Mouse (Mus musculus): Measurements from ENCODE around the gene Mcpt2.
"Not testable (repeated sequence)": the region's sequence is repeated elsewhere in the genome, so short reads cannot be mapped to it uniquely, and the experiment has no call there.

Mcpt2 gene

DNA sequence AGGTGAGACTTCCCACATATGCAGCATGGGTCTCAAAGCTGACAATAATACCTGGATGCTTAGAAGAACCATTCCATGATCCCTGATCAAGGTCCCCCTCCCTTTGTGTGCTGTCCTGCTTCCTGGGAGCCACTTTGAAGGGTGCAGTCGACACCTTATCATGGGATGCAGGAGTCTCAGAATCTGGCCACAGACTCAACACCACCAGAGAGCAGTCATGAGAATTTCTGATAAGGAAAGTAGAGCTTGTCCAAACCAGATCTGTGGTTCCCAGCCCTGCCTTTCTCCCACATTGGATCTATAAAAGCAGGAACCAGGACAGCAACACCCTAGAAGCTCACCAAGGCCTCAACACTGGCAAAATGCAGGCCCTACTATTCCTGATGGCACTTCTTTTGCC, at the start of gene Mcpt2:
TSS of gene Mcpt2 (plus strand) at position 250 of the 400 bp plus-strand sequence.
- not testable (repeated sequence) for DNase-seq (ENCODE audit: low spot score)

DNA sequence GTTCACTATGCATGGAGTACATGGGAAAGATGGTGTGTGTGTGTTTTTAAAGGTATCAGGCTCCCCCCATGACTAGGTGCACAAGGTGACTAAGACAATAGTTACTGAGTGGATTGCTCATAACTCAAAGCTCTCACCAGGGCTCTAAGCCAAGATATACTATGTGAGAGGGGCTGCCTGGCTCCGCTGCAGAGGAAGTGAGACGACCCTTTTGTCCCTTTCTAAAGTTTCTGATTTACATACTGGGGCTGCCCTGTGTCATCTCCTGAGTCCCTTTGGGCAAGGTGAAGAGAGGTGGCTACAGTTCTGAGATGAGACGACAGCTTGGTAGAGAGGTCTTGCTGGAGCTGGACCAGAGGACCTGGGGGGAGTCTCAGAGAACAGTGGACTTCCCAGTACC, 28.7 kb upstream of the Mcpt2 start:
- no peak for DNase-seq (ENCODE audit: low spot score)

DNA sequence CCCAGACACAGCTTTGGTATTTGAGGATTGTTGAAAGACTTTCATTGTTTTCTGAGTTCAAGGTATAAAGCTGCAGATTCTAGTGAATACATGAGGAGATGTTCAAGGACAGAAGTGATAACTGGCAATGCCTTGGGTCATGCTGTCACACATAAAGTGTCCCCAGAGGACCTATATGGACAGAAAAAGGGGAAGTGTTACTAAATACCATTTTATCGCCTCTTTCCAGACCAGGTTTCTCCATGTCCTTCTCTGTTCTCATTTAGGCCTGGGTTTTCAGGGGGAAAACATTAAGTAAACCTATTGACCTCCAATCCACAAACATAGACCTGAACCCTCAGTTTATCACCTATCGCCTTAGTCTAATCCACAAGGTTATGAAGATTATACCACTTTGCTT, 27.9 kb upstream of the Mcpt2 start:
- no peak for DNase-seq (ENCODE audit: low spot score)

DNA sequence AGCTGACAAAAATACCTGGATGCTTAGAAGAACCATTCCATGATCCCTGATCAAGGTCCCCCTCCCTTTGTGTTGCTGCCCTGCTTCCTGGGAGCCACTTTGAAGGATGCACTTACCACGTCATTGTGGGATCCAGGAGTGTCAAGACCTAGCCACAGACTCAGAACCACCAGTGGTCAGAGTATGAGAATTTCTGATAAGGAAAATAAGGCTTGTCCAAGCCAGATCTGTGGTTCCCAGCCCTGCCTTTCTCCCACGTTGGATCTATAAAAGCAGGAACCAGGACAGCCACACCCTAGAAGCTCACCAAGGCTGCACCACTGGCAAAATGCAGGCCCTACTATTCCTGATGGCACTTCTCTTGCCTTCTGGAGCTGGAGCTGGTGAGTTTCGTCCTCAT, 24.2 kb upstream of the Mcpt2 start, which contains the start of gene Mcpt1:
TSS of gene Mcpt1 (plus strand) at position 301 of the 400 bp plus-strand sequence.
- DNase-seq (ENCODE audit: low spot score) = not testable (repeated sequence)

DNA sequence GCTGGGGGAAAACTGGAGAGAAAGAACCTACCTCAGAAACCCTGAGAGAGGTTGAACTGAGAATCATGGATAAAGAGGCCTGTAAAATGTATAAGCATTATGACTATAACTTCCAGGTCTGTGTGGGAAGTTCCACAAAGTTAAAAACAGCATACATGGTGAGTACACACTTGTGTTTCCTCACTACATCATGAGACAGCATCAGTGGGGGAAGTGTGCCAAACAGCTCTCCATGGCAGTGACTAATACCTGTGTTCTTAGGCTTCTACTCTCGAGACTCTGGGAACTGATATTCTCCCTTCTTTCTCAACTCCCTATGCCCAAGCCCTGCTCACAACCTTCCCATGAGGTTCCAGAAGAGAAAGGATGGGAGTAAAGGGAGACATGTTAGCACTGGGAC, 22.4 kb upstream of the Mcpt2 start:
- no peak for DNase-seq (ENCODE audit: low spot score)

DNA sequence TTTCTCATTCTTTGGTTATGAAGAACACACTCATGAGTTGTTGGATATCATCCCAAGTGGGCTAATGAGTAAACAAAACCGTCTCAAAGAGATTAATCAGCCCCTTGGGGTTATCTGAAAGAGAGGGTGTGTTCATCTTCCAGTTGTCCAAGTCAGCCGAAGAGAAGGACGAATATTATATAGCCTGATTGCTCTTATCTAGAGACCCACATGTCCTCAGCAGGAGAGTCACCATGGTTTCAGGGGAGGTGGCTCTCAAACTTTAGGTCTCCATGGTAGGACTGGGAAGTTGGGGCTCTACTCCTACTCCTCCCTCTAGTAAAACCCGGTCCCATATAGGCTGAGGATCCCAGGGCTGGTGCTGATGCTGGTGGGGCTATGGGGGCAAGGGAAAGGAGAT, 20.5 kb upstream of the Mcpt2 start:
- not testable (repeated sequence) for DNase-seq (ENCODE audit: low spot score)

DNA sequence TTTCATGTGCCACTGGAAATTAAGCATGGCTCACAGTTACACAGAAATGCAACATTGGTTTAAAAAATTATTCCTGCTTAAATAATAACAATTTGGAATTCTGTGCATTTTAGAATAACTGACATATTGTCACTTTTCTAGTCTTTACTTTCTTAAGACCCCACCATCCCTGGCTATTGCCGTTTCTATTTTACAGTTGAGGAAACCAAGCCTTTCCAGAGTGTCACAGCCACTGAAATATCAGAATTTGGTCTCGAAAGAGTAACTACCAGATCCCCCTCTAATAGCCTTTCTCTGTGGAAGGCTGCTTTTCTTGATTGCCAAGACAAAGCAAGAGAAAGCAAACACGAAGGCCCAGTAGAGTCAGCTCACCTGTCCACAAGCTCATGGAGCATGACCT, 11.4 kb upstream of the Mcpt2 start, which contains the start of gene Mcpt9:
TSS of gene Mcpt9 (minus strand) at position 101 of the 400 bp plus-strand sequence.
- DNase-seq (ENCODE audit: low spot score) = not testable (repeated sequence)

DNA sequence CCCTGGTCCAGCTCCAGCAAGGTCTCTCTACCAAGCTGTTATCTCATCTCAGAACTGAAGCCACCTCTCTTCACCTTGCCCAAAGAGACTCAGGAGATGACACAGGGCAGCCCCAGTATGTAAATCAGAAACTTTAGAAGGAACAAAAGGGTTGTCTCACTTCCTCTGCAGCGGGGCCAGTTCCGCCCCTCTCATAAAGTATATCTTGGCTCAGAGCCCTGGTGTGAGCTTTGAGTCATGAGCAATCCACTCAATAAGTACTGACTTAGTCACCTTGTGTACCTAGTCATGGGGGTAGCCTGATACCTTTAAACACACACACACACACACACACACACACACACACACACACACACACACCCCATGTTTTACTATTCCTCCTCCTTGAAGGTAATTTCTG, 7.4 kb upstream of the Mcpt2 start:
- no peak for DNase-seq (ENCODE audit: low spot score)

DNA sequence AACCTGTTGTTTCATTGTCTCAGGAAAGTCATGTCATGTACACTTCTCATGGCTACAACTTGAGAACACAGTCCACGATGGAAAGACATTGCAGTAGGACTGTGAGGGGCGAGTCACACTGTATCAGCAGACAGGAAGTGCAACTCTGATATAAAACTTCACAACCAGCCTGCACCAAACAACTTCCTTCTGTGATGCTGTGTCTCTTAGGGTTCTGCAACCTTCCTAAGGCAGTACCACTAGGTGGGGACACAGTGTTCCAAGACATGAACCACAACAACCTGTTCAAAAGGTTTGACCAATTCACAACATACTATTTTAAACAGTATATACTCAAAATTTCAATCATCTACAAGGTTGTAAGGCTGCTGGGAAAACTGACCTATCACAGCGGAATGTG, 13.6 kb downstream of the Mcpt2 start:
- DNase-seq (ENCODE audit: low spot score) = no peak

DNA sequence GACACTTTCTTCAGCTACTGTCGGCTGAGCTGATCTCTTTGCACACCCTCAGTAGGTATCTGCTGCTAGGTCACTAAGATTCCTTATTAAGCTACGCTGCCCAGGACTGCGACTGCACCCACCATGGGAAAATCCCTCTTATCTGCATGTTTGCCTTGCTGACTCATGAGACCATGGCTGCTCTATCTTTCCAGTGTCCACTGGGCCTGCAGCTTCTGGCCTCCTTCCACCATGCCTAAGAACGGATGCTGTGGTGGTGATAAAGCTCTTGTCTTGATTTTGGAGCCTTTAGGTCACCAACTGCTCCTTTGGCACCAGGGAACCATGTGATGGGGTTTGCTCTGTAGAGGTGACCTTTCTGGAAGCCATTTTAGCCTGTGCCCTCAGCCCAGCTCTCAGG, 15.9 kb downstream of the Mcpt2 start:
- DNase-seq (ENCODE audit: low spot score) = no peak

DNA sequence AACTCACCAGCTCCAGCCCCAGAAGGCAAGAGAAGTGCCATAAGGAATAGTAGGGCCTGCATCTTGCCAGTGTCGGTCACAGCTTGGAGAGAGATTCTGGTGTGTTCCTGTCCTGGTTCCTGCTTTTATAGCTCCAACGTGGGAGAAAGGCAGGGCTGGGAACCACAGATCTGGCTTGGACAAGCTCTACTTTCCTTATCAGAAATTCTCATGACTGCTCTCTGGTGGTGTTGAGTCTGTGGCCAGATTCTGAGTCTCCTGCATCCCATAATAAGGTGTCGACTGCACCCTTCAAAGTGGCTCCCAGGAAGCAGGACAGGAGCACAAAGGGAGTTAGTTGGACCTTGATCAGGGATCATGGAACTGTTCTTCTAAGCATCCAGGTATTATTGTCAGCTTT, 20.4 kb downstream of the Mcpt2 start, which contains the start of gene Mcpt4:
TSS of gene Mcpt4 (minus strand) at position 101 of the 400 bp plus-strand sequence.
- DNase-seq (ENCODE audit: low spot score) = not testable (repeated sequence)

DNA sequence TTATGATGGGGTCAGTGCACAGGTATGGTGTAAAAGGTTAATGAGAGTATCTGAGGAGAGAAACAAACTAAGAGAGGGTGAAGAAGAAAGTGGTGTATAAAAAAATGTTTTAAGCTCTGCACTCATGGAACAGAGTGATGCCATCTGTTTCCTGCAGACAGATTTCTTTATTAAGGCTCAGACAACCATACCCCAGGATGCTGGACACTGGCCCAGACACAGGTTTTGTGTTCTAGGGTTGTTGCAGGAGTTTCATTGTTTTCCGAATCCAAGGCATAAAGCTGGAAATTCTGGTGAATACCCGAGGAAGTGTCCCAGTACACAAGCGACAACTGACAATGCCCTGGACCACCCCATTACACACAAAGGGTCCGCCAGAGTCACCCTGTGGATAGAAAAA, 40.2 kb downstream of the Mcpt2 start:
- DNase-seq (ENCODE audit: low spot score) = no peak

DNA sequence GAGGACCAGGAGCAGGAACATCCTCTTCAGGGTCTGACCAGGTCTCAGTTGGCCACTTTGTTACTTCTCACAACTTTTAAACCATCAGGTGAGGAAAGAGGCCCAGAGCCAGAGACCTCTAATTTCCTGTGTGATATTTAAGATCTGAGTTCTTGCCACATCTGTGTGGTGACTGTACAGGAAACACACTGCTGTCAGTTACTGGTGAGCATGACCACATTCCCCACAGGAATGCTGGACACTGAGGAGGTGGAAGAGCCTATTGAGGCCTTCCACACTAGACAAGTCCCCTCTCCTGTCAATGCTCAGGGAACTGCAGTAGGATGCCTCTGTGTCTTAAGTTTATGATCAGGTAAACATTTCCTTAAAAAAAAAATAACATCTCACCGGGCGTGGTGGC, 43.3 kb downstream of the Mcpt2 start, which contains the start of gene Mcpt8:
TSS of gene Mcpt8 (minus strand) at position 107 of the 400 bp plus-strand sequence.
- no peak for DNase-seq (ENCODE audit: low spot score)

DNA sequence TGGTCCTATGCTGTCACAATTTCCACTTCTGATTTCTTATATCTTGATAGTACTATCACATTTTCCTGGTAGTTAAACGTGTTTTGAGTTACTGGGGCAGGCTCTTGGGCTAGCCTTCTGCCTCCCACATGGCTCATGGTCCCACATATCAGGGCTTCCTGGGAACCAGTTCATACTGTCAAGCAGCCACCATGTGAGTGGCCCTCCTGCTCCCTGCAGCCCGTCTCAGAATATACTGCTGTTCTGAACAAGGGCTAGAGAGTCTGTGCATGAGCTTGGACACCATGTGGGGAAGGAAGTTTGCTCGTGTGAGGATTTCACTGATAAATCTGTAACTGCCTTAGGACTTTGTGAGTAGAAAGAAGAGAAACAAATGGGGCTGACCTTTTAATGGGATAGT, 44.9 kb downstream of the Mcpt2 start:
- no peak for DNase-seq (ENCODE audit: low spot score)

DNA sequence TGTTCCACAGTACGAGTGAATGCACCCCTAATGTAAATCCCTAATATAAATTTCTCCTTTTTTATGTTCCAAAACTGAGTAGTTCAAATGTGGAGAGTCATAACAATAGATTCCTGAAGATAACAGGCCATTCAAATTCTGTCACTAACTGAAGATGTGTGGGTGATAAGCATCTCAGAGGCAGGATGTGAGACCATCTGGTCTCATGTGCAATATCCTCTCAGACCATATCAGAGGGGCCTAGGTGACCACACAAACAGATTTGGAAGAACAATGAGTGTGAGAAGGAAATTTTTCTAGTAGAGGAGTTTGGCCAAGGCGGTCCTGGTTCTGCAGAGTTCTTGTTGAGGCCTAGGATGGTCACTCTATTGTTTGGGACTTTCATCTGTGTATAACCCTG, 51.5 kb downstream of the Mcpt2 start:
- DNase-seq (ENCODE audit: low spot score) = no peak
